Mouse (Mus musculus): Measurements from ENCODE around the gene Shank1. TPM values are rescaled to one million over a fixed set of nuclear protein-coding genes. Genes with fewer than 3 reads are reported as not detected.

Gene Shank1
- total and polyA plus RNA-seq, 3 experiments: 0.08 to 0.20 (median 0.11) TPM

- Histone ChIP-seq H3K27me3 (ENCODE audit: insufficient read depth, low read length) (peaks cover 22% of the 10 kb centered on the region), H3K9me3 (replicated peaks) (no peaks in the 10 kb centered on the region), H3K4me3 (ENCODE audit: low read depth, low read length) (peak overlapping the region; percentile 87), H3K4me1 (ENCODE audit: insufficient read depth, low read depth, low read length) (peaks cover 27% of the 10 kb centered on the region), H3K36me3 (replicated peaks) (peaks cover 7% of the 10 kb centered on the region)
- no peak for ATAC-seq (ENCODE audit: extremely low read depth, insufficient number of reproducible peaks, low FRiP score, poor library complexity, severe bottlenecking)
- TF ChIP-seq CTCF (IDR thresholded peaks at IDR 0.05; ENCODE audit: low read depth, low read length) (no peak), POLR2AphosphoS5 (IDR thresholded peaks at IDR 0.05; ENCODE audit: insufficient replicate concordance, low read depth, low read length) (no peak), GATA2 (IDR thresholded peaks at IDR 0.05; ENCODE audit: borderline replicate concordance, low read depth, low read length) (no peak), TAL1 (conservative IDR thresholded peaks at IDR 0.05; ENCODE audit: low read depth, low read length) (no peak), GATA1 (IDR thresholded peaks at IDR 0.05; ENCODE audit: borderline replicate concordance, low read length) (no peak)
- no peak for DNase-seq (ENCODE audit: low spot score)
Observed at GRCm38 (mm10) chr7:44303346-44304340, 6.4 kb upstream of the Shank1 start.

GRCm38 (mm10) chr7:44304463-44304774 lies 5.6 kb upstream of the Shank1 start:
- ATAC-seq (ENCODE audit: extremely low read depth, insufficient number of reproducible peaks, low FRiP score, poor library complexity, severe bottlenecking) (no peak), DNase-seq (ENCODE audit: low spot score) (peak; percentile 19)
- no peak for TF ChIP-seq GATA1 (IDR thresholded peaks at IDR 0.05; ENCODE audit: borderline replicate concordance, low read length)
- TF ChIP-seq TAL1 (conservative IDR thresholded peaks at IDR 0.05; ENCODE audit: low read depth, low read length): no peak
- no peak for TF ChIP-seq GATA2 (IDR thresholded peaks at IDR 0.05; ENCODE audit: borderline replicate concordance, low read depth, low read length)
- no peak for TF ChIP-seq POLR2AphosphoS5 (IDR thresholded peaks at IDR 0.05; ENCODE audit: insufficient replicate concordance, low read depth, low read length)
- no peak for TF ChIP-seq CTCF (IDR thresholded peaks at IDR 0.05; ENCODE audit: low read depth, low read length)
- Histone ChIP-seq H3K27me3 (ENCODE audit: insufficient read depth, low read length) (peaks cover 30% of the 10 kb centered on the region), H3K4me1 (ENCODE audit: insufficient read depth, low read depth, low read length) (peaks cover 27% of the 10 kb centered on the region), H3K9me3 (replicated peaks) (no peaks in the 10 kb centered on the region), H3K36me3 (replicated peaks) (peaks cover 7% of the 10 kb centered on the region), H3K4me3 (ENCODE audit: low read depth, low read length) (peak overlapping the region; percentile 87)

GRCm38 (mm10) chr7:44304775-44305641 lies 5.0 kb upstream of the Shank1 start:
- no peaks in the 10 kb centered on the region for H3K9me3 ChIP-seq (replicated peaks)
- TF ChIP-seq GATA2 (IDR thresholded peaks at IDR 0.05; ENCODE audit: borderline replicate concordance, low read depth, low read length) (no peak), POLR2AphosphoS5 (IDR thresholded peaks at IDR 0.05; ENCODE audit: insufficient replicate concordance, low read depth, low read length) (no peak), TAL1 (conservative IDR thresholded peaks at IDR 0.05; ENCODE audit: low read depth, low read length) (no peak), GATA1 (IDR thresholded peaks at IDR 0.05; ENCODE audit: borderline replicate concordance, low read length) (no peak), CTCF (IDR thresholded peaks at IDR 0.05; ENCODE audit: low read depth, low read length) (no peak)
- H3K27me3 ChIP-seq (ENCODE audit: insufficient read depth, low read length): peaks cover 36% of the 10 kb centered on the region
- H3K4me1 ChIP-seq (ENCODE audit: insufficient read depth, low read depth, low read length): peaks cover 27% of the 10 kb centered on the region
- H3K4me3 ChIP-seq (ENCODE audit: low read depth, low read length): peak overlapping the region; percentile 87
- ATAC-seq (ENCODE audit: extremely low read depth, insufficient number of reproducible peaks, low FRiP score, poor library complexity, severe bottlenecking): peak; percentile 90
- DNase-seq (ENCODE audit: low spot score): peak; percentile 96
- H3K36me3 ChIP-seq (replicated peaks): peaks cover 7% of the 10 kb centered on the region

- Histone ChIP-seq H3K4me1 (ENCODE audit: insufficient read depth, low read depth, low read length) (peaks cover 27% of the 10 kb centered on the region), H3K4me3 (ENCODE audit: low read depth, low read length) (peak overlapping the region; percentile 87), H3K27me3 (ENCODE audit: insufficient read depth, low read length) (peaks cover 39% of the 10 kb centered on the region), H3K9me3 (replicated peaks) (no peaks in the 10 kb centered on the region), H3K36me3 (replicated peaks) (peaks cover 7% of the 10 kb centered on the region)
- TF ChIP-seq CTCF (IDR thresholded peaks at IDR 0.05; ENCODE audit: low read depth, low read length) (no peak), TAL1 (conservative IDR thresholded peaks at IDR 0.05; ENCODE audit: low read depth, low read length) (no peak), POLR2AphosphoS5 (IDR thresholded peaks at IDR 0.05; ENCODE audit: insufficient replicate concordance, low read depth, low read length) (no peak), GATA2 (IDR thresholded peaks at IDR 0.05; ENCODE audit: borderline replicate concordance, low read depth, low read length) (no peak), GATA1 (IDR thresholded peaks at IDR 0.05; ENCODE audit: borderline replicate concordance, low read length) (no peak)
- ATAC-seq (ENCODE audit: extremely low read depth, insufficient number of reproducible peaks, low FRiP score, poor library complexity, severe bottlenecking) (no peak), DNase-seq (ENCODE audit: low spot score) (no peak)
Observed at GRCm38 (mm10) chr7:44305686-44306085, 4.4 kb upstream of the Shank1 start.

DNA sequence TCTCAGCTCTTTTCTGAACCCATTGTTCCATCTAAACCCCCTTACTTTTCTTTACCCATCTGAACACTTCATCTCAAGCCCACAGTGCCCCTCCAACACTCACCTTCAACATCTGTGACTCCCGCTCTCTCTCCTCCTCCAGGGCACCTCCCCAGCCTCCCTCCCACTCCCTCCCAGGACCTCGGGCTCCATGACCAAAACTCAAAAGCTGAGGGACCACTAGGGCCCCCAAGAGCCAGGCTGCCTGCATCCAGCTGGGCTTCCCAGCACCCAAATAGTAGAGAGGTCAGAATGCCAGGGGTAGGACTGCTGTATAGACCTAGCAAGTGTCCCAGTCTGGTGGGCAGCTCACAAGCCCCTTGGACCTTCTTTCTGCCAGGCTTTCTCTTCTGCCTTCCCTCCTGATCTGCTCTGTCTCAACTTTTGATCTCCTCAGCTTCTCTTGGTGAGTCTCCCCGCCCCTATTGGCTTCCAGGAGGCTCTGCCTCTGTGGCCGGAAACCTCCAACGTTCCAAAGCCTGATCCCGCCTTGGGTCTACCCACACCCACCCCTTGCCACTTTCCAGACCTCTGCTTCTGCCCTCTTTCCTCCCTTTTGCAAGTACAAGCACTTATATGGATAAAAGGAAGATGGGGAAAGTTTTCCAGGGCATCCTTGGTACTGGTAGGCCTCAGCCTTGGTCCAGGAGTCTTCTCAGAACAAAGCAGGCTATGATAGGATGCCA lies 3.4 kb upstream of the Shank1 start, which contains the start of gene Clec11a:
TSS of gene Clec11a (minus strand) at position 387 of the 725 bp plus-strand sequence.
- Histone ChIP-seq H3K4me1 (ENCODE audit: insufficient read depth, low read depth, low read length) (peaks cover 34% of the 10 kb centered on the region), H3K27me3 (ENCODE audit: insufficient read depth, low read length) (peaks cover 44% of the 10 kb centered on the region)
- no peak for ATAC-seq (ENCODE audit: extremely low read depth, insufficient number of reproducible peaks, low FRiP score, poor library complexity, severe bottlenecking)

More for the DNA sequence above, 3.4 kb upstream of the Shank1 start, which contains the start of gene Clec11a:
- TF ChIP-seq CTCF (IDR thresholded peaks at IDR 0.05; ENCODE audit: low read depth, low read length): no peak
- no peak for TF ChIP-seq TAL1 (conservative IDR thresholded peaks at IDR 0.05; ENCODE audit: low read depth, low read length)
- no peak for TF ChIP-seq GATA1 (IDR thresholded peaks at IDR 0.05; ENCODE audit: borderline replicate concordance, low read length)
- no peak for TF ChIP-seq GATA2 (IDR thresholded peaks at IDR 0.05; ENCODE audit: borderline replicate concordance, low read depth, low read length)
- no peak for TF ChIP-seq POLR2AphosphoS5 (IDR thresholded peaks at IDR 0.05; ENCODE audit: insufficient replicate concordance, low read depth, low read length)
- no peaks in the 10 kb centered on the region for H3K9me3 ChIP-seq (replicated peaks)
- DNase-seq (ENCODE audit: low spot score): no peak
- peaks cover 7% of the 10 kb centered on the region for H3K36me3 ChIP-seq (replicated peaks)
- H3K4me3 ChIP-seq (ENCODE audit: low read depth, low read length): peak within 1 kb of the TSS; percentile 87

All from G1E (cell line).